Mouse (Mus musculus) liver, embryonic 14.5 days (tissue): ENCODE results near the gene Kcnk4. TPM values are rescaled to one million over a fixed set of nuclear protein-coding genes. Genes with fewer than 3 reads are reported as not detected.
A peak's percentile ranks its signal among the peaks of the same experiment; 100 is the strongest.

Experiments
- ATAC-seq: fragments of 200-750 bp; cut with Nextera tagmentation; 2 replicates; pipeline ENCODE4 v1.8.0; 2017; ENCODE audit warnings: moderate number of reproducible peaks, mild to moderate bottlenecking, moderate library complexity; ENCODE audit not compliant: insufficient read depth
- DNase-seq, 3 experiments: peaks; one replicate each; pipeline ENCODE4 v3.0.0-alpha.2; 2012 to 2013; ENCODE audit warnings: low read depth in 3 of 3, low spot score in 3 of 3
- H3K27ac ChIP-seq: fragments of 300-500 bp; sonication (generic); 2 replicates; pipeline ENCODE4 v1.5.1; 2014; ENCODE audit warnings: moderate library complexity, mild to moderate bottlenecking, control low read depth, inconsistent platforms
- H3K27me3 ChIP-seq: fragments of 300-500 bp; sonication (generic); 2 replicates; pipeline ENCODE4 v1.6.1; 2014; ENCODE audit warnings: mild to moderate bottlenecking, low read length, moderate library complexity; ENCODE audit not compliant: control insufficient read depth, insufficient read depth
- H3K36me3 ChIP-seq: fragments of 300-500 bp; sonication (generic); replicated peaks from 2 replicates; pipeline ENCODE4 v1.6.1; 2014; ENCODE audit warnings: low read depth; ENCODE audit not compliant: control insufficient read depth, insufficient read depth
- H3K4me1 ChIP-seq, 2 experiments: fragments of 200-500 bp in 1 of 2; fragments of 300-500 bp in 1 of 2; sonication (generic) in 1 of 2; replicated peaks; 2 replicates each; pipeline ENCODE4 v1.6.1; 2012 to 2014; ENCODE audit warnings: antibody characterized with exemption in 1 of 2, inconsistent platforms in 1 of 2, low read length in 1 of 2; ENCODE audit not compliant: control insufficient read depth in 2 of 2, insufficient read depth in 2 of 2
- H3K4me2 ChIP-seq: fragments of 300-500 bp; sonication (generic); 2 replicates; pipeline ENCODE4 v1.6.1; 2014; ENCODE audit warnings: low read depth, mild to moderate bottlenecking, control low read depth, moderate library complexity
- H3K4me3 ChIP-seq, 2 experiments: fragments of 200-500 bp in 1 of 2; fragments of 300-500 bp in 1 of 2; sonication (generic) in 1 of 2; 2 replicates each; pipeline ENCODE4 v1.5.1; 2012 to 2014; ENCODE audit warnings: low read depth in 2 of 2, low read length in 2 of 2, mild to moderate bottlenecking in 2 of 2, control low read depth in 1 of 2, inconsistent platforms in 1 of 2, moderate library complexity in 1 of 2; ENCODE audit not compliant: insufficient read depth in 1 of 2
- H3K9ac ChIP-seq: fragments of 300-500 bp; sonication (generic); replicated peaks from 2 replicates; pipeline ENCODE4 v1.6.1; 2014; ENCODE audit warnings: mild to moderate bottlenecking, control low read depth, moderate library complexity
- H3K9me3 ChIP-seq: fragments of 300-500 bp; sonication (generic); 2 replicates; pipeline ENCODE4 v1.6.1; 2016; ENCODE audit warnings: low read length, mixed read lengths; ENCODE audit not compliant: control insufficient read depth
- CTCF ChIP-seq: IDR thresholded peaks from 2 replicates; pipeline ENCODE4 v1.5.1; 2016; ENCODE audit warnings: antibody characterized with exemption, low read depth, control low read depth
- EP300 ChIP-seq: IDR thresholded peaks from 2 replicates; pipeline ENCODE4 v1.6.1; 2016; ENCODE audit warnings: antibody characterized with exemption, low read depth
- WGBS: fragments of 180-500 bp; shearing (Covaris S2); extraction: QIAGEN DNeasy Blood & Tissue Kit; methylation state at CpG from one replicate; pipeline ENCODE4 v1.1.7; 2014; ENCODE audit not compliant: insufficient replicate concordance; 5-methylcytosine and 5-hydroxymethylcytosine counted together
- polyA plus RNA-seq, 2 experiments: library from polyadenylated mRNA; depleted of rRNA in 1 of 2; stranded (reverse) in 1 of 2; unstranded in 1 of 2; fragments of >200 nt; fragmentation: Nextera tagmentation in 1 of 2; extraction: Ambion mirVana in 1 of 2; gene quantifications; 2 replicates each; pipeline versions ENCODE4 v1.2.1 to v1.2.3; 2012 to 2014

Gene Kcnk4
- polyA plus RNA-seq, 2 experiments = 0.05 TPM; not detected in 1

DNA sequence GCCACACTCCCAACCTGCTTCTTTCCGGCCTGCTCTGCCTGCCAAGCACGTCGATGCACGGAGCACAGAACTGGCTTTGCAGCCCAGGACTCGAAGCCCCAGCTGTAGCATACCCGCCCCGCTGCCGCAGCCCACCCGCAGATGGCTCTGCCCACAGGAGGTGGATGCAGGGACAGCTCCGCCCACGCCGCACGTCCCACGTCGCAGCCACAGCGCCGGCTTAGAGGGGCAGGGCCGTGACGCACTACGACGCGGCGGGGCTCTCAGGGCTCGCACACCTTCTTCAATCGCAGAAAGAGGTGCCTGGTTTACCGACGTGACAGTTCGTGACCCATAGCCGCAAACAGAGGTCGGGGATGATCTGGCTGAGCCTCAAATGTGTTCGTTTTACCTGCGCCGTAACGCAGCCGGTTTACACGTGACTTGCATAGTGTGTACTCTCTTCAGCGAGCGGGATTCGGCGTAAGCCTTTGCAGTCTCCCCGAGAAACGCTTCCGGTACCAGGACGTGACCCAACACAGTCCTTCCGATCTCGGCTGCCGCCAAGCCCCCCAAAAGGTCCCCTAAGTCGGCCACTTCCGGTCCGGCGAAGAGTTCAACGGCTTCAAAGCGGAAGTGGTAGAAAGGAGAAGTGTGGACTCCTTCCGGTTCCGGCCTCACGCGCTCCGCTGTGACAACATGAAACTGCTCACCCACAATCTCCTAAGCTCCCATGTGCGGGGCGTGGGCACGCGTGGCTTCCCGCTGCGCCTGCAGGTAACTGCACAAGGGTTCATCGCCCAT, 24.6 kb downstream of the Kcnk4 start, which contains the start of the genes Trmt112 and Prdx5:
Gene Trmt112 (plus strand): TSS at position 192 of the 783 bp plus-strand sequence.
Gene Prdx5 (minus strand): TSS at position 600 of the 783 bp plus-strand sequence.
- Histone ChIP-seq H3K27ac (peak within 1 kb of the TSS; percentile 95), H3K27me3 (no peaks in the 10 kb centered on the region), H3K4me2 (peak within 1 kb of the TSS; percentile 94), H3K9me3 (no peaks in the 10 kb centered on the region), H3K4me3 (peak within 1 kb of the TSS; percentile 82), H3K4me1 (peaks cover 2 to 7% of the 10 kb centered on the region in 2 experiments; a peak in 2 of 4 replicates), H3K36me3 (peaks cover 20% of the 10 kb centered on the region), H3K9ac (peak within 1 kb of the TSS; percentile 85)
- under 1% methylated on average over 65 of the region's 65 CpGs for WGBS
- ATAC-seq (peak; percentile 87), DNase-seq (peak; percentile 75 to 84 (median 77))
- TF ChIP-seq EP300 = no peak
- TF ChIP-seq CTCF = peak; percentile 27; the same call in 1 of the 2 replicates

- Histone ChIP-seq H3K4me2 (peak overlapping the region; percentile 94), H3K27ac (peak overlapping the region; percentile 95), H3K4me1 (peaks cover 2 to 7% of the 10 kb centered on the region in 2 experiments; a peak in 2 of 4 replicates), H3K27me3 (no peaks in the 10 kb centered on the region), H3K36me3 (peaks cover 20% of the 10 kb centered on the region), H3K9me3 (no peaks in the 10 kb centered on the region), H3K9ac (peak overlapping the region; percentile 85), H3K4me3 (peak overlapping the region; percentile 82)
- 8% methylated on average over 11 of the region's 11 CpGs for WGBS
- ATAC-seq (no peak), DNase-seq (no peak)
- TF ChIP-seq EP300 = no peak
- no peak for TF ChIP-seq CTCF
These were observed 25.3 kb downstream of the Kcnk4 start for GRCm38 (mm10) chr19:6909021-6909420.

DNA sequence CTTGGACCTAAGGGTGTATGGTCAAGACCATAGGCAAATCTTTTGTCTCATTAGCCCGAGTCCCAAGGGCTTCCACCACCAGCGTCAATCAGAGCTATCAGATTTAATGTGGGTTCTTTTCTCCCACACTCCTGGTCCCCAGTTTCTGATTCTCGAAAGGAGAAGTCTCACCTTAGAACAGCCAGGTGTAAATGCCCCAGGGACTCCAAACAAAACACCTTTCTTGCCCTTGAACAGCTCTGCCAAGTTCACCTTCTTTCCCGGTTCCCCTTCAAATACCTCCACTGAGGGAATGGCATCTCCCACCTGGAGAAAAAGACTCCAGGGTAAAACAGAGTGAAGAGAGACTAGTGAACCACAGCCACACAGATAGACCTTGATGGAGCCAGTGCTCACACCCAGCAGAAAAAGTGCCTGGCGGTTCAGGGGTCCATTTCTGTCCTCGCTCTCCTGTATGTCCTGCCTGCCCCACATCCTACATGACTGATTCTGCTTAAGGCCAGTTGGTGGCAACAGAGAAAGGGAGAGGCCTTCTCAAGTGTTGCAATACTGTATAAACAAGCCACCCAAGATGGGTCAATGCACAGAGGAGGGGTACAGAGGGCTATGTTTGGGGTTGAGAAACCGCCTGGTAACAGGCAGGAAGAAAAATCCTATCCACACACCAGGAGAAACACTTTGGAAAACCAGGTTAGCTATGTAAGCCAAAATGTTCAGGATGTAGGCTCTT, 26.3 kb downstream of the Kcnk4 start:
- DNase-seq = no peak
- no peak overlapping the region for H3K9ac ChIP-seq
- no peaks in the 10 kb centered on the region for H3K9me3 ChIP-seq
- no peak for ATAC-seq
- H3K36me3 ChIP-seq = peaks cover 18% of the 10 kb centered on the region
- peaks cover 2 to 7% of the 10 kb centered on the region in 2 experiments; a peak in 2 of 4 replicates for H3K4me1 ChIP-seq
- no peaks in the 10 kb centered on the region for H3K27me3 ChIP-seq
- H3K27ac ChIP-seq = no peak overlapping the region
- no peak for TF ChIP-seq EP300
- TF ChIP-seq CTCF = no peak
- H3K4me3 ChIP-seq = peak overlapping the region; percentile 82; a peak in 3 of 4 replicates
- peak overlapping the region; percentile 94 for H3K4me2 ChIP-seq
- WGBS = 68% methylated on average over 7 of the region's 7 CpGs

DNA sequence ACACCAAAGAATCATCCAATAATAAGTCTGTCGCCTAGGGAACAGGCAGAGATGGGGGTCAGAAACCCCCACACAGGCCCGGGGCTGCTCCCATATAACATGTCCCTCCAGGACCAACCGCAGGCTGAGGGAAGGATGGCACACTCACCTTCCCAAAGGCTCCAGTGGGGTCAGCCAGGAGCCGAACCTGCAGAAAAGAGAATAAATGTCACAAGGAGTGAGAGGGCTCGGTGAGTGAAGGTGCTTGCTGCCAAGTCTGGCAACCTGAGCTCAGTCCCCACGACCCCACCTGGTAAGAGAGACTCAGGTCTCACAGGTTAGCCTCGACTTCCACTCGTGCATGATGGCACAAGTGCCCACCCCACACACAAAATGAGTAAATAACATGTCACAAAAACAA, 27.2 kb downstream of the Kcnk4 start:
- Histone ChIP-seq H3K27ac (no peak overlapping the region), H3K9me3 (no peaks in the 10 kb centered on the region), H3K4me2 (no peak overlapping the region), H3K4me1 (peaks cover 2 to 7% of the 10 kb centered on the region in 2 experiments; a peak in 2 of 4 replicates), H3K27me3 (no peaks in the 10 kb centered on the region), H3K4me3 (no peak overlapping the region), H3K36me3 (peaks cover 12% of the 10 kb centered on the region), H3K9ac (no peak overlapping the region)
- ATAC-seq = no peak
- no peak for DNase-seq
- 79% methylated on average over 8 of the region's 8 CpGs for WGBS
- TF ChIP-seq CTCF = no peak

DNA sequence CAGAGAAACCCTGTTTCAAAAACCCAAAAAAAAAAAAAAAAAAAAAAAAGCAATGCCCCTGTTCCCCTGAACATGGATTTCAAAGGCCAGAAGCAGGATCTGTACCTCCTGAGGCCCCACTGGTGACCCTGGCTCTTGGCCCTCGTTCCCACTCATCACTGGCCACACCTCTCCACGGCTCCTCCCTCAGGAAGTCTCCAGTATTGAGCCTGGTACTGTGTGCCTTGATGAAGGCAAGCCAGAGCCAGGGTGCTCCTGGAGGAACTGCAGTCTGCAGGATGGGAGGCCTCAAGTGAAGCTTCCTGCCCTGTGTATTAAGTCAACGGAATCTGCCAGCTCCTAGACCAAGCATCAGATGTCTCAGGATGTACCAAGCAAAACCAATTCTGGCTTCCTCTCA, 28.1 kb downstream of the Kcnk4 start:
- Histone ChIP-seq H3K27me3 (no peaks in the 10 kb centered on the region), H3K9ac (no peak overlapping the region), H3K36me3 (peaks cover 3% of the 10 kb centered on the region), H3K4me2 (no peak overlapping the region), H3K4me1 (peaks cover 2 to 7% of the 10 kb centered on the region in 2 experiments; a peak in 2 of 4 replicates), H3K27ac (no peak overlapping the region), H3K9me3 (no peaks in the 10 kb centered on the region), H3K4me3 (no peak overlapping the region)
- TF ChIP-seq EP300 (no peak), CTCF (no peak)
- ATAC-seq = no peak
- DNase-seq = no peak
- 74% methylated on average over 3 of the region's 3 CpGs for WGBS
